Mouse (Mus musculus) T-helper 2 cell (primary cell): ENCODE results near the gene Ly6g5b.
"Not testable (repeated sequence)": the region's sequence is repeated elsewhere in the genome, so short reads cannot be mapped to it uniquely, and the experiment has no call there.

Experiments
- in situ Hi-C: fragments of 300-600 bp; cut with MboI, MseI; formaldehyde crosslinking; loops from one replicate; pipeline ENCODE4 v1.15.1; 2025; ENCODE audit warnings: high pct_unique_total_duplicates

Ly6g5b gene

DNA sequence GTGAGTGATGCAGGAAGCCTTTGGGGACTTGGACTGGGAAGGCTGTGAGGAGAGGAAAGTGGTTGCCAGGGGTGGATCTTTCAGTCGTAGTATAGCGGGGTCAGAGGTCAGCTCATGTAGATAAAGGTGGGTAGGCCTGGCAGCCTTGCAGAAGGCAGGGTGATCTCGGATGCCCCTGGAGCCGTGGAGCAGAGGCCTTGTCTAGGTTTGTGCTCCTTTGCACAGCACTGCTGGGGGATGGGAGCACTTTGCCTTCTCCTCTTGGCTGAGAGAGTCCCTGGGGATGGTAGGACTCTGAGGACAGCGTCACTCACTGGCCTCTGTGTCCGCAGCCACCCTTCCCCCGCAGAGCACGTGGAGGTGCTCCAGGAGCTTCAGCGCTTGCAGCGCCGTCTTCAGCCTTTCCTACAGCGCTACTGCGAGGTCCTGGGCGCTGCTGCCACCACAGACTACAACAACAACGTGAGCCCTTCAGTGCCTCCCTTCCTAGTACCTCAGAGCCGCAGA, 25.3 kb upstream of the Ly6g5b start:
- in situ Hi-C loops = no loop called here

DNA sequence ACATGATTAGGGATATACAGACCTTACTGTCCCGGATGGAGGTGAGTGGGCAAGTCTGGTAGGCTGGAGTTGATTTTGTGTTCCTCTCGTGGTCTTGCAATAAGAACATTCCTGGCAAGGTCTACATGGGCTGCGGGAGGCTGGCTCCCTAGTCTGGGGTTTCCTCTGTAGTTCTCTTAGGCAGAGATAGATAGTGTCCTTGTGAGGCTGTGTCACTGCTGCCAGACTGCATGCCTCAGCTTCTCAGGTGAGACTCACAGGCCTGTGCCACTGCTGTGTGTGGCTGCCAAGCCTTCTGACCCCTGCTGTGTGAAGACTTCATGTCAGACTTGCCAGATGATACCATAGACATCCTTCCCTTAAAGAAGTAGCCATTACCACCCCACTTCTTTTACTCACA, 24.0 kb upstream of the Ly6g5b start:
- in situ Hi-C loops = no loop called here

DNA sequence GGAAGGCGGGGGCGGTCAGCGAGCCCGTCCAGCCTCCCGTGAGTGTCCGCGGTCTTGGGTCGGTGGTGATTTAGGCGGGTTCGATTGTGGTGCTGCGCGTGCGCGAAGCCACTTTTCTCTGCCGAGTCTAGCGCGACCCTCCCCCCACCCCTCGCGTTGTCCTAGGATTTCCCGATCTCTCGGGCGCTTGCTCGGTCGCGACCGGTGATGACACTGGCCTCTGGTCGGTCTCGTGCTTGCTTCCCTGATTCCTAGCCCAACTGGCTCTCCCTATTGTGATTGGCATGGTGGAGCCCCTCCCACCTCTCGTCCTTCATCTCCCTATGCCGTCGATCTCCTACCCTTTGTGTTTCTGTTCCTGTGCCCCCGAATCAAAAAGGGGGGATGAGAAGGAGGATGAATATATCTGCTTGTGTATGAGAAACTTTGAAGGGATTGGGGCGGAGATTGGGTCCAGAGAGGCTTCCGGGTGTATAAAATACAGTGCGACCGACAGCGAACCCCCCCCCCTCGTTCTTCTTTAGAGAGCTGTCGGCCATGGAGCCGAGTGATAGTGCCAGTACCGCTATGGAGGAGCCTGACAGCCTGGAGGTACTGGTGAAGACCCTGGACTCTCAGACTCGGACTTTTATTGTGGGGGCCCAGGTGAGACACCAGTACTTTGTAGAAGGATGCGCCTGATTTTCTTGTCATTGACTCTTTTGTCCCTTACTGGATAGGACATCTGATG, 20.5 kb upstream of the Ly6g5b start:
- in situ Hi-C loops = no loop called here

DNA sequence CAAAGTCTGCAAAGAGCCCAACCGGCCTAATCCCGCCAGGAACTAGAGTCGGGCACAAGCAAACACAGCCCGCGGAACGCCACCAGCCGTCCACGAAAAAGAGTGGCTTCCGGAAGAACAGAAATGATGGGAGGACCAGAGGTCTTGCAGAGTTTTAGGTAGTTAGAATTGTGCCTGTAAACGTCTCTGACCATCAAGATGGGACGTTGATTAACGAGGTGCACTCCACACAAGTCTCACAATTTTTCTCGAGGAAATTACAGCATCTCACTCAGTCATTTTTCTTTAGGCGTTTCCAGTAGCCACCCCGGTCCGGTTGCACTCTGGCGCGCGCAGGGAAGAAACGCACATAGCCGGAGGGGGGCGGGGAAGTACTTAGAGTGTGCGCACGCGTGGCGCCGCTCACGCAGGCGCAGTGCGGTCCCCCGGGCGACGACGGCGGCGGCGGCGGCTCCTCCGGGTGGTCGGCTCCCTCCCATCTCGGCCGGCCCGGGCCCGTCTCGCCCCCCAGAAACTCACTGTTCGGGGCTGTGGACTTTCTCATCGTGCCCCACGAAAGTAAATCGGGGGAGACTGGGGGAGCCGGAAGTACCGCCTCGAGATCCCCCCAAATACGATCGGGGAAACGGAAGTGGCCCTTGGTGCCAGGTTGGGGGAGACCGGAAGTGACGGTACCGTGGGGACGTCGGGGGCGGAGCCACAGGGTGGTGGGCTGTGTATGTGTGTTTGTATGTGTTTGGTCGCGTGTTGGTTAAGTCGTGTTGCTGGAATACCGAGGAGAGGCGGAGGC, 19.8 kb upstream of the Ly6g5b start, which contains the start of gene Bag6:
Bag6 (plus strand) TSS at position 378 of the 790 bp plus-strand sequence.
- in situ Hi-C loops = no loop called here

DNA sequence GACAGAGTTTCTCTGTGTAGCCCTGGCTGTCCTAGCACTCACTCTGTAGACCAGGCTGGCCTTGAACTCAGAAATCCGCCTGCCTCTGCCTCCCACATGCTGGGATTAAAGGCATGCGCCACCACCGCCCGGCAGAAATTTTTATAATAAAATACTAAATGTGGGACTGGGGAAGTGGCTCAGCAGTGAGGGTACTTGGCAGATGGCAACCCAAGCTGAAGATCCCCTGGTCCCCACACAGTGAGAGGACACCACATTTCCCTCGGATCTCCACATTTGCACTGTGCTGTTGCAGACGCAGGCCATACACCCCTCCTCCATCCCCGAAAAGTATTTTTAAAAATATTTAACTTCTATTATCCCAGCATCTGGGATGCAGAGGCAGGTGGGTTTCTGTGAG, 18.3 kb upstream of the Ly6g5b start:
- in situ Hi-C loops = no loop called here

DNA sequence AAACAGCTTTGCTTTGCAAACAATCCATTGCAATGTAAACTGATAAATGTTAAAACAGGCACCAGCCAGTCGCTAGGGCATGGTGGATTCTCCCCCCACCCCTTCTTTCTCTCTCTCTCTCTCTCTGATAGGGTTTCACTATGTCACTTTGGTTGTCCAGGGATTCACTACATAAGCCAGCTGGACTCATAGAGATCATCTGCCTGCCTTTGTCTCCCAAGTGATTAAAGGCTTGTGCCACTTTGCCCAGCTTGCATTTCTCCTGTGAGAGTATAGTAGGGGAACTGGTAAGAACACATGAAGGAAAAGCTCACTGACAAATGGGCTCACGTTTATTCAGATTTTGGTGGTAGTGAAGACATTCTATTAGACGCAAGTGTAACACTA, 16.9 kb upstream of the Ly6g5b start:
- in situ Hi-C loops = no loop called here

DNA sequence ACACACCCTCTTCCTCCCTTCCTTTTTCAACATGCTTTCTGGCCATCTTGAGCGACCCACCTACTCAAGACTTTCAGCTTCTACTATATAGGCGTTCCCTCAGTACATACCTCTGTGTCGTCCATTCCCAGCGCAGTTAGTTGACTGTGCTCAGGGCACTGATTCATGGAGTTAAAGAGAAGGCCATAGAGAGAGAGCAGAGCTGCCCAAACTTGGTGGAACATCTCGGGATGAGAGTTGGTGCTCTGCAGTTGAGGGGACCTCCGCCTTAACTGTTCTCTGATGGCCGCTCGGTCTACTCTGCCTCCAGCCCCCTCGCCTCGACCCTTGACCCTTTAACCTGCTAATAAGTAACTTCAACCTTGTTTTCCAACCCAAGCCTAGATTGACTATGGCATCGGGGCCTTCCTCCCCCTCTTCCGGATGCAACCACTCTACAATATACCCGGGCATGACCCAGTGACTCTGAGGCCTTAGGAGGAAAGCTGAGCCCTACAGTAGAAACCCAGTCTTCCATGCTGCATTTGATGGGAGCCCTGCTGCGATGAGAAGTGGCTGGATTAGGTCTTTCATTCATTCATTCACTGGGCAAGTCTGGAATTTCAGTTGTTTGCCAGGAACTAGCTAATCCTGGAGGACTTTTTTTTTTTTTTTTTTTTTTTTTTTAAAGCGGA, 16.4 kb upstream of the Ly6g5b start, which contains the start of gene Apom:
Apom (minus strand) TSS at position 551 of the 674 bp plus-strand sequence.
- in situ Hi-C loops = no loop called here

DNA sequence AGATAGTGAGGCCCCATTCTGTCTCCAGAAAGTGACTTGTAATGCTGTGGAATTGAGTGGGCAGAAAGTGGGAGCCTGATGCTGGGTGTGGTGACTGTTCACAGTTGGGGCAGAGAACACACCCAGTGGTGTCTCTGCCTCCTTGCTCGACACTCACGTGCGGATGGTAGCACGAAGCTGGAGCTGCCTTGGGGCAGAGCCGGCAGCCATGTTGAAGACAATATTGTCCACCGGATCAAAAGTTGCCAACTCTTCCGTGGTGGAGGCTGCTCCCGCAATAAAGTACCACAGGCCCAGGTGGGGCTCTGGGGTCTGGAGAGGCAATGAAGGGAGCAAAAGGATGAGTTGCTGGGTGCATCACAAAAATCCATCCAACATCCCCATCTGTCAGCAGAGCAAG, 15.8 kb upstream of the Ly6g5b start:
- in situ Hi-C loops = no loop called here

DNA sequence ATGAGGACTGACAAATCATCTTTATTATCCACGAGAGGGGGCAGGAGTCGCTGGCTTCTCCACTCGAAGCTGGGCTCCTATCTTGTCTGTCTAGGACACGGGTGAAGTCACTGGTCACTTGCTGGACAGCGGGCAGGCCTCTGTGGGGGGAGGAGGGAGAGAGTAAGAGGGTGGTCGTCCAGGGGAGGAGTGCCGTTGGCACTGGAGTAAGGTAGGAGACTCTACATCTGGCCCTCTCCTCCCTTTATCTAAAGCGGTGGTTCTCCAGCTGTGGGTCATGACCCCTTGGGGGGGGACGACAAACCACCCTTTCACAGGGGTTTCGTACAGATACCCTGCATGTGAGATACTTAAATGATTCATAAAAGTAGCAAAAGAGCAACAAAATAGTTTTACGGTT, 13.8 kb upstream of the Ly6g5b start:
- in situ Hi-C loops = no loop called here

DNA sequence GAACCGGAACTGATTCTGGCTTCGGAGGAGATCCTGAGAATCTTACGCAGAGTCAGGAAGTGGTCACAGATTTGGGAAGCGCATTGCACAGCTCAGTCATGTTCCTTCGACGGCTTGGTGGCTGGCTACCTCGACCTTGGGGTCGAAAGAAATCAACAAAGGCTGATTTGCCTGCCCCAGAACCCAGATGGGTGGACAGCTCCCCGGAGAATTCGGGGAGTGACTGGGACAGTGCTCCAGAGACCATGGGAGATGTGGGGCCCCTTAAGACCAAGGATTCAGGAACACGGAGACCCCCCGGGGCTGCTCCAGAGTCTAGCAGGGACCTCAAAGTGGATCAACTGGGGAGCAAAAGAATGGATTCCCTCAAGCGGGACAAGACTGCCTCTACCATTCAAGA, 11.8 kb upstream of the Ly6g5b start:
- in situ Hi-C loops = no loop called here

DNA sequence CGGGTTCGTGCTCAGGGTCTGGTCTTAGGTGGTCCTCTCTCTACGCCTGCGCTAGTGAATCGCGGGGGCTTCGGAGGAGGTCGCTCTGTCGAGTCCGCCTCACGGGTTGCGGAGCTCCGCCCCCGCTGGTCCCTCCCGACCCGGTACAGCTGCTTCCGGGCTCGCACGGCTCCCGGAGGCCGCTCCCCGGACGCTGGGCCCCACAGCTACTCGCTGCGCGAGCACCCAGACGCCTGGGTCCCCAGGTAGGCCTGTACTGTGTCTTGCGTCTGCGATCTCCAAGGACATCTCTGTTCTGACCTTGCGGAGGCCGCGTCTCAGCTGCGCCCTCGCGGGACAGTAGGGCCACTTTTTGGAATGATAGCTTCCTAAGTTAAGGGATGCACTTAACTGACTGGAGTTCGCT, 11.0 kb upstream of the Ly6g5b start, which contains the start of gene D17H6S53E:
D17H6S53E (plus strand) TSS at position 168 of the 406 bp plus-strand sequence.
- in situ Hi-C loops = no loop called here

DNA sequence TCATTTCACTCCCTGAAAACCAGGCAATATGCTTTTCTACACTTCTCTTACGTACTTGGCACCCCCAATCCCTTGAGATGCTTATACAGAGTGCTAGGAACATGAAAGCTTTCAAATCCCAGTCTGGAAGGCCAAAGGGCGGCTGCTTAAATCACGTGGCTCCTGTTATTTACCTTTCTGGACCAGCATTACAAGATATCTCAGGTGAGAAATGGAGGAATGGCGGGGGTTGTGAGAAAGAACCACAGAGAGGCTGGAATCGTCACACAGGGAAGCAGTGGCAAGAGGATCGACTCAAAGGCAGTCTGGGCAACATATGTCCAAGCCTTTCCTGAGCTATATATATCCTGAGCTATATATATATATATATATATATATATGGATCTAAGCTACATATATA, 10.3 kb upstream of the Ly6g5b start:
- in situ Hi-C loops = no loop called here

DNA sequence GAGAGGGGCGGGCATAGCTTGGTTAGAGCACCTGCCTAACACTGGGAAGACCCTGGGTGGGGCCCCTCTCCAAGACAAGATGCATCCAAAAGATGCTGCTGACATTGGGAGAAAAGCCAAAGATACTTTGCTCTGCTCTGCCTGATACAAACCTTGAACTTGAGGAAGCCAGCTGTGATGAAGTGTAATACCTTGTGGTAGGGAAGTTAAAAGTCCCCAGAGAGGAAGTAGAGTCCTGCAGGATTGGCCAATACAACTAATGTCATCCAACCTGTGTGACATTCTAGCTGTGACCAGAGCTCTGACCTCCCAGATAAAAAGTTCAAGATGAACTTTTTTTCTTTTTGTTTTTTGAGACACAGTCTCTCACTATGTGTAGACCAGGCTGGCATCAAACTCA, 9.9 kb upstream of the Ly6g5b start:
- in situ Hi-C loops = no loop called here

DNA sequence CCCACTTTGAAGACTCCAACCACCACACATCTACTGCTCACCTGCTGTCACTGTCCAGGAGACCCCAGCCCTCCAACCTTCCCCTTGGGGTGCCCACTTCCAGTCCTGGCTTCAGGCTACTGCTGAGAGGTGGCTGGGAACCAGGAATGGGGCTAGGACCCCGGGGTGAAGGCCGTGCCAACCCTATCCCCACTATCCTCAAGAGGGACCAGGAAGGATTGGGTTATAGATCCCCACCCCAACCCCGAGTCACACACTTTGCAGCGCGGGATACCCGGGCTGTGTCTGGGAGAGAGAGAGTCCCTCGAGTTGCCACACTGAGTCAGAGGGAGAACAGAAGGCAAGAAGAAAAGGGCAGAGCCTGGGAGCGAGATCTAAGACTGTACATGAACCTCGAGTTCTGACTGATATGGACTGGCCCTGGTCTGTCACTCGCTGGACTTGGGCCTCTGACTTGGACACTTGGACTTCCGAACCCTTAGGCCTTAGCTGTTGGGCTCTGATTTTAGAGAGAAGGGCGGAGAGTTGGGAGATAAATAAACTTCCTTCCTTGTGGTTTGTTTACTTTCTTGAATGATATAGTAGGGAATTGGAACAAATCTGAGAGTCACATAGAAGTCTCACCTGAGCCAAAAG, 9.2 kb upstream of the Ly6g5b start:
- in situ Hi-C loops = not testable (repeated sequence)

DNA sequence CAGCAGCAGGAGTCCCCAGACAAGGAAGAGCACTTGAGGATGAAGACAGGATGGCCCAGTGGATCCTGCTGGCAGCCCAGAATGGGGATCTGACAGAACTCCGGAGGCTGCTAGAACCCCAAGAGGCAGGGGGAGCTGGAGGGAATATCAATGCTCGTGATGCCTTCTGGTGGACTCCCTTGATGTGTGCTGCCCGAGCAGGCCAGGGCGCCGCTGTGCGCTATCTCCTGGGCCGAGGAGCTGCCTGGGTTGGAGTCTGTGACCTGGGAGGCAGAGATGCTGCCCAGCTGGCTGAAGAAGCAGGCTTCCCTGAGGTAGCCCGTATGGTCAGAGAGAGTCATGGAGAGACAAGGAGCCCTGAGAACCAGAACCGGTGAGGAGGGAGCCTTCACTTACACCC, 8.1 kb upstream of the Ly6g5b start:
- in situ Hi-C loops = not testable (repeated sequence)

DNA sequence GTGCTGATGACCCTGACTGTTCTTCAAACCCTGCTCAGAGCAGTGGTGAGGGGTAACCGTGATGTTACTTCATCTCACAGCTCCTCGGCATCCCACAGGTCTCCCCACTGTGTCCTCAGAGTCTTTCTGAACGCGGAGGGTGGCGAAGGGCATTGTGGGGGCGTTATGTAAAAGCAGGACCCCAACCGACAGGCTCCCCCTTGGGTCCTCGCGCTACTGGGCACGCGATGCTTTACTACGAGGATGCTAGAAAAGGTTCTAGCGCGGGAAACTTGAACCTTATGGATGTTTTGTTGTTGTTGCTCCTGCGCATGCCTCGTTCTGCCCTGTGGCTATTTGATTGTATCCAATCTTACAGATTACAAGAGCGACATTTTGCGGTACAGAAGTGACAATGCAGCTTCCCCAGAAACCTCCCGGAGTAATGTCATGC, 6.7 kb upstream of the Ly6g5b start, which contains the start of gene Csnk2b:
Csnk2b (minus strand) TSS at position 183 of the 433 bp plus-strand sequence.
- in situ Hi-C loops = no loop called here

DNA sequence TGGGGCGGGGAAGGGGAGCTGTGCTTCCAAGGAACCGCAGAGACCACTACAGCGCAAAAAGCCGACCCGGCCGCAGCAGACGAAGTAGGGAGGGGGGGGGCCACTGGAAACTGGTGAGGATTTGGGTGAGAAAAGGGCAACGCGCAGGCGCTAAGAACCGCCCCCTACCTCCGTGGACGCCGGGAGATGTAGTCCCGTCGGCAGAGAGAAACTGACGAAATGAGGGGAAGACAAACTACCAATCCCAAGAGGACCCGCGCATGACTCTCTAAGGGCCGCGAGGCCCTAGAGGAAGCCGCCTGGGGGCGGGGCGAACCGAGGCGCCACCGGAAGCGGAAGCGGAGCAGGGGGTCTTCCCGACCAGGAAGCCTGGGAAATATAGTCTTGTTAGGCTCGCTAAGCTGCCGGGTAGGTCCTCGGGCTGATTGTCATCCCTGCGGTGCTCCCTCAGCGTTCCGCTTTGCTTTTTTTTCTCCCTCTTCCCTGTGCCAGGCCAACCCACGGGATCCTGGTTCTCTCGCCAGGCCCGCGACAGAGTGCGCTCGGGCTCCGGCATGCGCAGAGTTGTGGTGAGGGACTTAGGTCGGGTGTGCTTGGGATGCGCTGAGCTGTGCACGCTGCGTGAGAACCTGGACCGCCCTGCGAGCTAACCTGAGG, 6.0 kb upstream of the Ly6g5b start, which contains the start of gene Gpank1:
Gpank1 (plus strand) TSS at position 313 of the 657 bp plus-strand sequence.
- in situ Hi-C loops = no loop called here

DNA sequence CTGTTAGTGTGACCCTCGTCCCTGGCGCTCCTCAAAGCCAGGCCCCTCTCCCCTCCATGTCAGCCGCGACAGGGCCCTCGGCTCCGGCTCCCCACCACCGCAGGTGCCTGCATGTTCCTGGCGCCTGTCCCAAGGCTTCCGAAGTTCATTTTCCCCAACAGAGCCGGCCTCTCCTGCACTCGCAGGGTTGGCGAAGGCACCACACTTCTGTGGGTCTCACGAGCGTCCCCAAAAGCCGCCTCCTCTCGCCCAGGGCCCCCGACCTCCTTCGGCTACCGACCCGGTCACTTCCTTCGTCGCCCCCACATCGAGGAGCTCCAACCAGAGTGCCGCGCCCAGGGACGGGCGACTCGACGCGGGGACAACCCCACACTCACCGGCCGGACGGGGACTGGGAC, 5.5 kb upstream of the Ly6g5b start:
- in situ Hi-C loops = no loop called here

DNA sequence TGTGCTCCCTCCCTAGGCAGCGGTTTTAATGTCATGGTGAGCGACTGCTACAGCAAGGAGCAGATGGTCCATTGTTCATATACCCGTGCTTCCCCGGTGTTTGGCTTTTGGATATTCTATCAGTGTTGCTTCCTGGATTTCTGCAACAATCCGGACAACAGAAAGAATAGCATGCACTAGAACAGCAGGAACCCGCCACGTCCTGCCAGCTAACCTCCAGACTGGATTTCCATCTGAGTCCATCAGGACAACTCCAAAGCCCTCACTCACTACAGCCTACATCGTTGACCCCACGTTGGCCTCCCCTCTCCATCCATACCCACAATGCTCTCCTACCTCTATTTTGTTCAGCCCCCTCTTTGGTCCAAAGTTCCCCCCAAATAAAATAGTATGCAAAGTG, 3.5 kb downstream of the Ly6g5b start:
- in situ Hi-C loops = loop anchor here (10.0 kb wide), 1 partner anchor 107 kb away; the partner anchor contains the start of gene Vars

DNA sequence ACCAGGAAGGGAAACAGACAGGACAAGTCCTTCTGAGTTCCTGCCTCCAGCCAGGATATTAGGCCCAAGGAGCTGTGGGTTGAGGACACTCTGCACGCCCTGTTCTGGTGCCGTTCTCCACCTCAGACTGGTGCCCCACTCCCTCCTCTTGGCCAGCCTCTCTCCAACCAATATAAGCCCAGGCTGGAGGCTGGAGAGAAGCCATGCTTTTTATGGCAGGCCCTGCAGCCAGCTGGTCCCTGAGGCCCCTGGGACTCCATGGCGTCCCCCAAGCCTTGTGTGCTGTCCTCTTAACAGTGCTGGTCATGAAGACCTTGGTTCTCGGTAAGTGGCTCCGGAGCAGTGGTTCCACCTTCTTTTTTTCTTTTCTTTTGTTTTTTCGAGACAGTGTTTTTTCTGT, 7.1 kb downstream of the Ly6g5b start, which contains the start of gene Ly6g5c:
Ly6g5c (plus strand) TSS at position 183 of the 400 bp plus-strand sequence.
- in situ Hi-C loops = no loop called here

DNA sequence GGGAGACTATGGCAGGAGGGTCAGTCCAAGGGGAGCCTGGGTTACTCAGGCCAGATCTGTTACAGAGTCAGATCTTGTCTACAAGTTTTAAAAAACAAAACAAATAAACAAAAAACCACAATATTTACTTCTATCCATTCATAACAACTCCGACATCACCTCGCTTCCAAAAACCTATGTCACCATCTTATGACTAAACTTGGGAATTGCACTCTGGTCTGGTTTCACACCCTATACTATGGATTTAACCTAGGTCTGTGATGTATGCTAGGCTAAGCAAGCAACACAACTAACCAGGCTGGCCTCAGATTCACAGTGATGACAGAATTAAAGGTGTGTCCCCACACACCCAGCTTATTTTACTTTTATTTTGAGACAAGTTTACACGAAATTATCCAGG, 8.7 kb downstream of the Ly6g5b start:
- in situ Hi-C loops = no loop called here
